Mouse (Mus musculus) midbrain, postnatal 0 days (tissue): ENCODE measurements around the gene Mast4. TPM values are rescaled to one million over a fixed set of nuclear protein-coding genes. Genes with fewer than 3 reads are reported as not detected.

Experiments
- ATAC-seq: fragments of 200-750 bp; cut with Nextera tagmentation; 2 replicates; pipeline ENCODE4 v1.8.0; 2017; ENCODE audit warnings: moderate number of reproducible peaks, mild to moderate bottlenecking, moderate TSS enrichment, moderate library complexity; ENCODE audit not compliant: low FRiP score
- DNase-seq: peaks from one replicate; pipeline ENCODE4 v3.0.0-alpha.2; 2015; ENCODE audit warnings: low spot score
- H3K27ac ChIP-seq: fragments of 300-500 bp; sonication (generic); 2 replicates; pipeline ENCODE4 v1.5.1; 2014; ENCODE audit warnings: low read depth, mild to moderate bottlenecking, low read length, mixed read lengths
- H3K27me3 ChIP-seq: fragments of 300-500 bp; sonication (generic); 2 replicates; pipeline ENCODE4 v1.6.1; 2014; ENCODE audit warnings: low read length, control low read depth, mixed read lengths; ENCODE audit not compliant: insufficient read depth
- H3K36me3 ChIP-seq: fragments of 300-500 bp; sonication (generic); 2 replicates; pipeline ENCODE4 v1.6.1; 2014; ENCODE audit warnings: low read length, control low read depth, mixed read lengths; ENCODE audit not compliant: insufficient read depth
- H3K4me1 ChIP-seq: fragments of 300-500 bp; sonication (generic); 2 replicates; pipeline ENCODE4 v1.6.1; 2014; ENCODE audit warnings: mild to moderate bottlenecking, control low read depth, antibody characterized with exemption, low read length, mixed read lengths; ENCODE audit not compliant: insufficient read depth
- H3K4me2 ChIP-seq: fragments of 300-500 bp; sonication (generic); 2 replicates; pipeline ENCODE4 v1.6.1; 2014; ENCODE audit warnings: low read depth, mild to moderate bottlenecking, low read length, mixed read lengths; ENCODE audit not compliant: poor library complexity, severe bottlenecking
- H3K4me3 ChIP-seq: fragments of 300-500 bp; sonication (generic); 2 replicates; pipeline ENCODE4 v1.5.1; 2014; ENCODE audit warnings: low read depth, mild to moderate bottlenecking, low read length, moderate library complexity
- H3K9ac ChIP-seq: fragments of 300-500 bp; sonication (generic); replicated peaks from 2 replicates; pipeline ENCODE4 v1.6.1; 2014; ENCODE audit warnings: mild to moderate bottlenecking, low read length, moderate library complexity, mixed read lengths; ENCODE audit not compliant: poor library complexity, severe bottlenecking
- H3K9me3 ChIP-seq: fragments of 300-500 bp; sonication (generic); 2 replicates; pipeline ENCODE4 v1.6.1; 2016; ENCODE audit warnings: low read length, control low read depth
- CTCF ChIP-seq: IDR thresholded peaks from 2 replicates; pipeline ENCODE4 v1.5.1; 2016; ENCODE audit warnings: antibody characterized with exemption, mild to moderate bottlenecking
- WGBS: fragments of 180-500 bp; shearing (Covaris S2); extraction: QIAGEN DNeasy Blood & Tissue Kit; methylation state at CpG from one replicate; pipeline ENCODE4 v1.1.7; 2014; 5-methylcytosine and 5-hydroxymethylcytosine counted together
- polyA plus RNA-seq: library from polyadenylated mRNA; unstranded; fragments of >200 nt; fragmentation: Nextera tagmentation; extraction: Ambion mirVana; gene quantifications from 2 replicates; pipeline ENCODE4 v1.2.1, GENCODE M21; 2015
- total RNA-seq: library from RNA; depleted of rRNA; stranded (reverse); fragments of >200 nt; gene quantifications from 2 replicates; pipeline ENCODE4 v1.2.3, GENCODE M21; 2014

The Mast4 gene
- total and polyA plus RNA-seq, 2 experiments from 2014 or later: 28.7 to 39.8 TPM

GRCm38 (mm10) chr13:103173545-103174182 lies 160.6 kb downstream of the Mast4 start:
- Histone ChIP-seq H3K9ac (no peak overlapping the region), H3K4me3 (no peak overlapping the region), H3K36me3 (no peaks in the 10 kb centered on the region), H3K27me3 (no peaks in the 10 kb centered on the region), H3K27ac (no peak overlapping the region), H3K9me3 (no peaks in the 10 kb centered on the region), H3K4me2 (no peak overlapping the region), H3K4me1 (no peaks in the 10 kb centered on the region)
- 21% methylated on average over 7 of the region's 7 CpGs for WGBS
- TF ChIP-seq CTCF: peak; percentile 87
- peak; percentile 91 for DNase-seq
- ATAC-seq: peak; percentile 31; the same call in 1 of the 2 replicates

GRCm38 (mm10) chr13:103151944-103152343 lies 182.4 kb downstream of the Mast4 start:
- ATAC-seq: no peak

GRCm38 (mm10) chr13:103151171-103151570 lies 183.1 kb downstream of the Mast4 start:
- Histone ChIP-seq H3K27me3 (no peaks in the 10 kb centered on the region), H3K27ac (no peak overlapping the region), H3K4me3 (no peak overlapping the region), H3K4me2 (no peak overlapping the region), H3K9me3 (no peaks in the 10 kb centered on the region), H3K4me1 (no peaks in the 10 kb centered on the region), H3K9ac (no peak overlapping the region), H3K36me3 (no peaks in the 10 kb centered on the region)
- WGBS: 51% methylated on average over 10 of the region's 11 CpGs
- ATAC-seq (no peak), DNase-seq (no peak)
- TF ChIP-seq CTCF: no peak

More at GRCm38 (mm10) chr13:103151944-103152343, 182.4 kb downstream of the Mast4 start:
- Histone ChIP-seq H3K27ac (no peak overlapping the region), H3K36me3 (no peaks in the 10 kb centered on the region), H3K27me3 (no peaks in the 10 kb centered on the region), H3K4me1 (no peaks in the 10 kb centered on the region), H3K4me2 (no peak overlapping the region), H3K4me3 (no peak overlapping the region), H3K9me3 (no peaks in the 10 kb centered on the region), H3K9ac (no peak overlapping the region)
- DNase-seq: no peak
- WGBS: 80% methylated on average over 8 of the region's 8 CpGs
- no peak for TF ChIP-seq CTCF

- Histone ChIP-seq H3K27ac (no peak overlapping the region), H3K4me1 (no peaks in the 10 kb centered on the region), H3K9ac (no peak overlapping the region), H3K4me3 (no peak overlapping the region), H3K4me2 (no peak overlapping the region), H3K27me3 (no peaks in the 10 kb centered on the region), H3K36me3 (no peaks in the 10 kb centered on the region), H3K9me3 (no peaks in the 10 kb centered on the region)
- no peak for TF ChIP-seq CTCF
- 83% methylated on average over 4 of the region's 4 CpGs for WGBS
- ATAC-seq: no peak
- DNase-seq: no peak
These were observed 183.6 kb downstream of the Mast4 start for GRCm38 (mm10) chr13:103150671-103151070.

GRCm38 (mm10) chr13:103149415-103149814 lies 184.9 kb downstream of the Mast4 start:
- DNase-seq: no peak
- 68% methylated on average over 7 of the region's 7 CpGs for WGBS

GRCm38 (mm10) chr13:103144343-103144742 lies 190.0 kb downstream of the Mast4 start:
- 64% methylated on average over 5 of the region's 5 CpGs for WGBS
- no peaks in the 10 kb centered on the region for H3K27me3 ChIP-seq
- no peak for DNase-seq

More at GRCm38 (mm10) chr13:103149415-103149814, 184.9 kb downstream of the Mast4 start:
- H3K27ac ChIP-seq: no peak overlapping the region
- no peak for ATAC-seq
- H3K4me2 ChIP-seq: no peak overlapping the region
- no peaks in the 10 kb centered on the region for H3K4me1 ChIP-seq
- H3K9me3 ChIP-seq: no peaks in the 10 kb centered on the region
- no peak overlapping the region for H3K9ac ChIP-seq
- no peak for TF ChIP-seq CTCF
- no peak overlapping the region for H3K4me3 ChIP-seq
- no peaks in the 10 kb centered on the region for H3K27me3 ChIP-seq
- H3K36me3 ChIP-seq: no peaks in the 10 kb centered on the region

More at GRCm38 (mm10) chr13:103144343-103144742, 190.0 kb downstream of the Mast4 start:
- no peaks in the 10 kb centered on the region for H3K4me1 ChIP-seq
- H3K9ac ChIP-seq: no peak overlapping the region
- H3K27ac ChIP-seq: no peak overlapping the region
- no peak overlapping the region for H3K4me2 ChIP-seq
- no peaks in the 10 kb centered on the region for H3K9me3 ChIP-seq
- H3K4me3 ChIP-seq: no peak overlapping the region
- H3K36me3 ChIP-seq: no peaks in the 10 kb centered on the region
- ATAC-seq: no peak
- TF ChIP-seq CTCF: no peak
